Mouse (Mus musculus) bone marrow macrophage, adult 2 months (primary cell): Measurements from ENCODE around the gene Nlgn1. TPM values are rescaled to one million over a fixed set of nuclear protein-coding genes. Genes with fewer than 3 reads are reported as not detected.

ENCODE experiments used
- H3K27ac ChIP-seq: 2 replicates; pipeline ENCODE4 v1.5.1; 2012; ENCODE audit warnings: low read depth, low read length; ENCODE audit not compliant: insufficient read depth
- H3K4me1 ChIP-seq: 2 replicates; pipeline ENCODE4 v1.6.1; 2012; ENCODE audit warnings: low read length; ENCODE audit not compliant: control insufficient read depth, insufficient read depth
- H3K4me3 ChIP-seq: 2 replicates; pipeline ENCODE4 v1.5.1; 2012; ENCODE audit warnings: mild to moderate bottlenecking, low read length, moderate library complexity; ENCODE audit not compliant: insufficient read depth
- CTCF ChIP-seq: IDR thresholded peaks from 2 replicates; pipeline ENCODE4 v1.5.1; 2012; ENCODE audit warnings: low read depth, mild to moderate bottlenecking, low read length, moderate library complexity
- POLR2A ChIP-seq: IDR thresholded peaks from 2 replicates; pipeline ENCODE4 v1.6.1; 2012; ENCODE audit warnings: mild to moderate bottlenecking, low read depth, low read length, borderline replicate concordance
- polyA plus RNA-seq: library from polyadenylated mRNA; stranded (reverse); fragments of >200 nt; gene quantifications from 2 replicates; pipeline ENCODE4 v1.2.4, GENCODE M21; 2012; ENCODE audit not compliant: missing spikeins, insufficient read depth, insufficient read length

The Nlgn1 gene
- polyA plus RNA-seq, 1 experiment: not detected

DNA sequence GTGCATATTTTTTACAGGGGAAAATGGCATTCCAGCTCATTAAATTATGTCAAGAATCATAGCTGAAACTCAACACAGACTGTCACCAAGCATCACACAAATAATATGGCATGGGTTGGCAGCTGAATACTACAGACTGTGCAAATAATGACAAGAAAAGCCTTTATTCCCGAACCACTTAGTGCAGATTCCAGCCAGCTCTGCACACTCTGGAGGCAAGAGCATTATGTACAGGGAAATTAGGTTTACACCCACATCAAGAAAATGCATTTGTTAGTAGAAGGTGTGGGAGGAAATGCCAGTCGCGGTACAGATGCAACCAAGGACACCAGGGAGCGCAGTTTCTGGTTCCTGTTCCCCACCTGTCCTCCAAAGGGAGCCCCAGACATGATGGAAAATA is 558.4 kb downstream of the Nlgn1 start:
- Histone ChIP-seq H3K4me1 (no peaks in the 10 kb centered on the region), H3K27ac (no peak overlapping the region), H3K4me3 (no peak overlapping the region)
- TF ChIP-seq POLR2A (no peak), CTCF (no peak)

DNA sequence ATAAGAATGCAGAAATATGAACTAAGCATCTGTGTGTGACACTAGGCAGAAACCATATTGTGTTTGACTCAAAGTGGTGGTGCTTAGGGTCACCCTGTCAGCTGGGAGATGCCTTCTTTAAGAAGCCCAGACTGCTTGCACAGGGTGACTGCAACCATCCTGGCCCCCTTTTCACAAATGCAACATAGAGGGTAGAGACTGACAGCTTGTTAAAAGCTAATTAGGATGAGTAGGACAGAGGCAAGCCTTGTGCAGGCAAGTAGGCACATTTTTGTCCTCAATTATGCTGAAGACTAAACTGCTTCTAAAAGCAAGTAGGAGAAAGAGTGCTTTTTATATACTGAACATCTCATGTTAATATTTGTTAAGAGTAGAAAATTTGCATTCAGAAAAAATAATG is 558.8 kb downstream of the Nlgn1 start:
- TF ChIP-seq CTCF (no peak), POLR2A (no peak)
- Histone ChIP-seq H3K4me1 (no peaks in the 10 kb centered on the region), H3K4me3 (no peak overlapping the region), H3K27ac (no peak overlapping the region)

DNA sequence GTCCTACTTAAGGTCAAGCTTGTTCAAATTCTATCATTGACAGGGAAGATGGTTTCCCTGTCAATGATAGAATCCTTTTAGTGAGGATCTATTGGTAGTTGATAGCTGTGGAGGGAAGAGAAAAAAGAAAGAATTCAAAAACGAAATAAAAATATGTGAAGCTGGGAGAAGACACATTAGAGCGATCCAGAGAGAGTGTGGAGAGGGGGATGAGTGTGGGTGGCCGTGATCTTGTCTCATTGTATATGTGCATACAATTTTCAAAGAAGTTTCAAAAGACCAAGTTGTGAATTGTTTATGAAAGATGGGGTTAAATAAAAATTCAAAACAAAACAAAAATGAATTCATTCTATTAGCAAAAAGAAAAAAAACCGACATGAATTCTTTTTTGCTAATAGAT is 568.6 kb downstream of the Nlgn1 start:
- H3K4me1 ChIP-seq: no peaks in the 10 kb centered on the region
- H3K27ac ChIP-seq: no peak overlapping the region
- TF ChIP-seq POLR2A (no peak), CTCF (no peak)
- H3K4me3 ChIP-seq: no peak overlapping the region

DNA sequence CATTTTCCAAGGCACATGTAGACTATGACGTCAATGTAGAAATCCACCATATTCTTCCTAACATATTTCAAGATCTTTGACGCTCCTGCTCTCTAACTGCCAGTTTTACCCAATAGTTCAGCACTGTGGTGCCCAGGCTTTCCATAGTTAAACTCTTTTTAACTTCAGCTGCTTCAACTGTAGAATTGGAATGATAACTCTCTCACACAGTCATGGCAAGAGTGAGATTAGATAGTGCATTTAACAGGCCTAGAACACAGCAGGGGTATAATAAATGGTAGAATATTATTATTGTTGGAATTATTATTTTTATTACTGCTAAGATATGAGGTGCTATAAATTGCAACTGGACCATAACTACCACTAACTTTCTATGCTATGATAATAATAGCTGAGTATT is 574.4 kb downstream of the Nlgn1 start:
- no peak overlapping the region for H3K4me3 ChIP-seq
- TF ChIP-seq CTCF: no peak
- no peak for TF ChIP-seq POLR2A
- H3K4me1 ChIP-seq: no peaks in the 10 kb centered on the region
- no peak overlapping the region for H3K27ac ChIP-seq

DNA sequence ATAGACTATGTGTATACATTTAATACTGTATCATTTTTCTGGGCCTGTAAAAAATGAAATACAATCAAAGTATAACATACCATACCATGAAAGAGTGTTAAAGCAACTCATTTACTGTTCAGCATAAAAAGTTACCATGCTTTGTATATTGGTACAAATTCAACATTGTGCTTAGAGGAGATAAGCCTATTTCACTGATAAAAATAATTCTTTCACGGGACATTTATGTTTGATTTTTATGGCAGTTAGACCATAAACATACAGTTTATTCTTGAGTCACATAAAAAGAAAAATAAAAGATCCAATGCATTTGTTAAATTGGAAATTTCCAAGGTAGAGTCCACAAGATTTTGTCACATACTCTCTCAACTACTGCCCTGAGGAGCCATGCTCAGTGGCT is 608.1 kb downstream of the Nlgn1 start:
- TF ChIP-seq CTCF: no peak
- TF ChIP-seq POLR2A: no peak
- H3K4me3 ChIP-seq: no peak overlapping the region
- no peak overlapping the region for H3K27ac ChIP-seq
- no peaks in the 10 kb centered on the region for H3K4me1 ChIP-seq

DNA sequence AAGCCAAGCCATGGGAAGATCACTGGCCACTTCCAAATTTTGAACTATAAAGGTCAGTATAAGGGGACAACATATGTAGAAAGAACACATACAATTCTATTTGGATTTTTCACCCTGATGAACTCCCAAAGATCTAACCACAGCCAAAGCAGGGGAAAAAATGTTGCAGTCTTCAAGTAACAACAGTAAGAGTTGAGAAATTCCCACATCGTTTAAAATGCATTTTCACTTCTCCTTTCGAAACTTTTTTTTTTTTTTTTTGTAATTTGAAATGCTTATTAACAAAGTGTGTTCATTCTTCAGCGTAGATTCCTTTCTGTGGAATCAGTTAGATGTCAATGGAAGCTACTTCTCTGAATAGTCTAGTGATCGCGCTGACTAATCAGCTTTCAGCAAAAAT is 610.8 kb downstream of the Nlgn1 start:
- TF ChIP-seq CTCF (no peak), POLR2A (no peak)
- H3K4me3 ChIP-seq: no peak overlapping the region
- H3K27ac ChIP-seq: no peak overlapping the region
- no peaks in the 10 kb centered on the region for H3K4me1 ChIP-seq

DNA sequence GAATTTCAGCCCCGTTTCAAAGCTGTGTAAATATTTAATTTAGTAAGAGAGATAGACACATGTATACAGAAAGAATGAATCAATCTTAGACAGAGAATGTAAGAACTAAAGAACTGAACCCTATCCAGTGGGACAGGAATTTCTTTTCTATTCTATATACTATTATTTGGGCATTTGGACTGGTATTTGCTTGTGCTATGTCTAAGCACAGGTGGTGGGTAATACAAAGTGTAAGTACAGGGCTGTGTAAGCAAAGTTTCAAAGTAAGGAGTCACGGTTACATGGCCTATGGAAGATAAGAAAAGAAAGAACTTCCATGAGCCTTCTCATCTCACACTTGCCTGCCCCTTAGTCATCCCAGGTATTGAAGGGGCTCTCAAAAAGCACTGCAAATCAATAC is 624.9 kb downstream of the Nlgn1 start:
- H3K4me3 ChIP-seq: no peak overlapping the region
- no peaks in the 10 kb centered on the region for H3K4me1 ChIP-seq
- no peak overlapping the region for H3K27ac ChIP-seq
- no peak for TF ChIP-seq CTCF
- no peak for TF ChIP-seq POLR2A

DNA sequence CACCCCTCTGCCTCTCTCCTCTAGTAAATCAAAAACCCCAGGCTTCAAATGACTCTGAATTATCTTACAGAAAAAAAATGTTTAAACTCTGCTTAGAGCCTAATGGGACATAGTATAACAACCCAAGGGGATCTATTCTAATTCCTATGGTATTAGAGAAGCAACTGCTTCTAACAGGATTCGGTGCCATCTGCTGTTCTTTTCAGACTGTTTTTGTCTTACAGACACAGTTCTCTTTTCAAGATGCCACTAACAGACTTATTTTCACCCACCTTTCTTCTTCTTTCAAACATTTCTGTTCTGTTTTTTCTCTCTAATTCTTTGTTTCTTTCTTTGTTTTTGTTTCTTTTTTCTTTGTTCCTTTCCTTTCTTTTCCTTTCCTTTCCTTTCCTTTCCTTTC is 635.0 kb downstream of the Nlgn1 start:
- no peak for TF ChIP-seq CTCF
- TF ChIP-seq POLR2A: no peak
- Histone ChIP-seq H3K27ac (no peak overlapping the region), H3K4me1 (no peaks in the 10 kb centered on the region), H3K4me3 (no peak overlapping the region)

DNA sequence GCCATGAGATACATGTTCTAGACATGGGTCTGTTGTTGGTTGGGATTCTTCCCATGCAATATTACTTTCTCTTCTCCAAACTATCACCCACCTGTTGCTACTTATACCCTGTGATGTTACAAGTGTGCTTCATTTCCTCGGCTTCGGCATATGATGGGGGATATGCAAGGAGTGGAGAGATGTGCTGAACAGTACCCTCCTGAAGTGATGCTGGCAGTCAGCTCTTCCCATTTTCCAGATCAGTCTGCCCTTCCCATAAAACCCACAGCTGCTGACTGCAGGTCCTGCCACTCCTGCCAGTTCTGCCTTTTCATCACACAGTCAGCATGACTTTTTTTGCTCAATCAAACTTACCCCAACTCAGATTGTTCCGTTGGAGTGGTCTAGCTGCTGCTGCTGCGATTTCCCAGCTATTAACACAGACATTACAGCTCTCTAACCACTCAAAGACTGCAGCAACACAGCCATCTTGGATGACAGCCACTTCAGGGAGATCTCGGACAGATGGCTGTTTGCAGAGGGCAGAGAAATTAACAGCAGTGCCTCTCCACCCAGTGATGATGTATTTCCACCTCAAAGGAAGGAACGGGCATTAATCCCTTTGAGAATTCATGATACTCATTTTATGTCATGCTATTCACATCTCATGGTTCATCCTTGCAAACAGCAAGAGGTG is 643.3 kb downstream of the Nlgn1 start:
- TF ChIP-seq CTCF (no peak), POLR2A (no peak)
- Histone ChIP-seq H3K4me1 (no peaks in the 10 kb centered on the region), H3K4me3 (no peak overlapping the region), H3K27ac (no peak overlapping the region)

DNA sequence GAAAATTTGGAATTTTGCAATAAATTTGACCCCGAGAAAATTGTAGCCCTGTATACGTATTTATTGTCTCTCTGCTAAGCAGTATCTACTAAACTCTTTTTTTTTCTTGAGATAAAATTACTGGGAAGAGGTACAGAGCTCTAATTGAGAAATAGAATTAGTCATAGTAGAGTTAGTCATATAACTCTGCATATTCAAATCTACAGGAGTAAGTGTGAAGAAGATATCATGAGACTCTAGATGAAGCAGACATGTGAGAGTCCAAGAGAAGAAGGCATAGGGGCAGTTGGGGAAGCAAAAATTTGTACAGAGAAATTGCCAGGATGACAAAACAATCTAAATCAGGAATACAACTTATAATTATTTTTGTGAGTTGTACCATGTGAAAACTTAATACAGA is 648.6 kb downstream of the Nlgn1 start:
- Histone ChIP-seq H3K4me3 (no peak overlapping the region), H3K4me1 (no peaks in the 10 kb centered on the region), H3K27ac (no peak overlapping the region)
- TF ChIP-seq CTCF (no peak), POLR2A (no peak)

DNA sequence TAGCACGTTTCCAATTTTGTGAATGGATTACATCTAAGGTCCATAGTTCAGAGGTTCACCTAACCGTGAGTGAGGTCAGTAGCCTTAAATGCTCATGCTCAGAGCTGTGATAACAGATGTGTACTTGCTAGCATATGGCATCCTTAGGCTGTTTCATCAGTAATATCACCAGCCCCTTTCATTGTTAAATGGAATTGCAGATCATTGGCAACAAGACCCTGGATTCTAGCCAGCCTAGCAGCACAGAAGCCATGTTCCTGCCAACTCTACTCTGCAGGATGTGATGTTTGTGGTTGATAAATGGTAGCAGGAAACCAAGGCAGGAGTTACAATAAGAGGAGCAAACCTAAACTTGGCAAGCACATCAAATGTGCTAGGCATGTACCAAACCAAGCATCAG is 652.9 kb downstream of the Nlgn1 start:
- TF ChIP-seq POLR2A: no peak
- no peak for TF ChIP-seq CTCF
- no peak overlapping the region for H3K4me3 ChIP-seq
- H3K27ac ChIP-seq: no peak overlapping the region
- no peaks in the 10 kb centered on the region for H3K4me1 ChIP-seq
